Mouse (Mus musculus) CD4-positive naive resting alpha-beta T cell, adult 76 days (primary cell): ENCODE measurements around the gene Zmiz2. TPM values are rescaled to one million over a fixed set of nuclear protein-coding genes. Genes with fewer than 3 reads are reported as not detected.

Experiments
- total RNA-seq: library from RNA; stranded (reverse); gene quantifications from one replicate; pipeline ENCODE4 v1.2.4, GENCODE M21; 2023

Gene Zmiz2
- 103 TPM for total RNA-seq

GRCm38 (mm10) chr11:6388726-6389413 is at the start of gene Zmiz2:
Gene Zmiz2 (plus strand): TSS chr11:6389074.

DNA sequence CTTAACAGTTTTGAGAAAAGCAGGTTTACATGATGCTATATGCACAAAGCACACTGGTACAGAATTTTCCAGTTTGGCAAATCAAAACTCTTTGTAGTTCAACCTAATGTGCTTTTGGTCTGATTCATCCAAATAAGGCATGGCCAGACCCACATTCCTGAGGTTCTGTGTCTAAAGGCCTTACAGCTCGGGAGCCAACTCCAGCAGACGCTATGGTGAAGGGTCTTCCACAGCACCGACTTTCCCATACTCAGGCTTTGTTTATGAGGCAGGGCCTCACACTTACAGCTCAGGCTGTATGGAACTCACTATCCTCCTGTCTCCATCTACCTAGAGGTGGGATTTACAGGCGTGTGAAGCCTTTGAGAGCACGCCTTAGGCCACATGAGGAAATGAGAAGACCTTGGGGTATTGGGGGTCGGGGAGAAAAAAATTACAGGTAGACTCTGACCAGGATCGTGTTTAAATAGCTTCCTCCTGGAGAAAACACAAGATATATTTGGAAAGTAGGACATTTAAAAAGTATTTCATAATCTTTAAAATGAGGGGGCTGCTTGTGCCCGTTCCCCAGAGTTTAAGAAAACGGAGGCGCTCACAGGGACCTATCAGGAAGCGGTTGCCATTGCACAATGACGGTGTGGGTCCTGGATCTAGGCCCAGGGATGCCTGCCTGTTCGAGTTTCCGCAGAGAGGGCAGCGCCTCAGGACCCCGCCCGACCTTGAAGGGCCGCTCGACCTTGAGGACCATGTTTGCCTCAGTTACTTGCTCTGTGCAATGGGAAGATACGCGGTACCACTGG is 26.1 kb downstream of the Zmiz2 start, which contains the start of gene Ppia:
Ppia (plus strand) TSS at position 693 of the 800 bp plus-strand sequence.

GRCm38 (mm10) chr11:6444077-6444853 is 55.4 kb downstream of the Zmiz2 start, which contains the start of gene H2afv:
Gene H2afv (minus strand): TSS chr11:6444443.

Other genes starting within 250 kb of the Zmiz2 start
- 0.47 TPM for gene A730071L15Rik, start 189.0 kb upstream of the Zmiz2 start, total RNA-seq
- 52.6 TPM for gene Nudcd3, start 188.7 kb upstream of the Zmiz2 start, total RNA-seq
- 0.32 TPM for gene Npc1l1, start 158.9 kb upstream of the Zmiz2 start, total RNA-seq
- 73.7 TPM for gene Ddx56, start 121.3 kb upstream of the Zmiz2 start, total RNA-seq
- 26.6 TPM for gene Tmed4, start 114.2 kb upstream of the Zmiz2 start, total RNA-seq
- 169 TPM for gene Ogdh, start 97.4 kb upstream of the Zmiz2 start, total RNA-seq
- gene Ppia, start 26.4 kb downstream of the Zmiz2 start, total RNA-seq: 1,175 TPM
- 54.9 TPM for gene H2afv, start 55.4 kb downstream of the Zmiz2 start, total RNA-seq
- gene Purb, start 86.8 kb downstream of the Zmiz2 start, total RNA-seq: 73.8 TPM
- 161 TPM for gene Myo1g, start 131.9 kb downstream of the Zmiz2 start, total RNA-seq
- 300 TPM for gene Ccm2, start 157.8 kb downstream of the Zmiz2 start, total RNA-seq
- gene Nacad, start 217.0 kb downstream of the Zmiz2 start, total RNA-seq: not detected
- gene Tbrg4, start 237.0 kb downstream of the Zmiz2 start, total RNA-seq: 138 TPM
- not detected for gene Wap, start 249.6 kb downstream of the Zmiz2 start, total RNA-seq